Mouse (Mus musculus): ENCODE data around the gene Llph.

DNA sequence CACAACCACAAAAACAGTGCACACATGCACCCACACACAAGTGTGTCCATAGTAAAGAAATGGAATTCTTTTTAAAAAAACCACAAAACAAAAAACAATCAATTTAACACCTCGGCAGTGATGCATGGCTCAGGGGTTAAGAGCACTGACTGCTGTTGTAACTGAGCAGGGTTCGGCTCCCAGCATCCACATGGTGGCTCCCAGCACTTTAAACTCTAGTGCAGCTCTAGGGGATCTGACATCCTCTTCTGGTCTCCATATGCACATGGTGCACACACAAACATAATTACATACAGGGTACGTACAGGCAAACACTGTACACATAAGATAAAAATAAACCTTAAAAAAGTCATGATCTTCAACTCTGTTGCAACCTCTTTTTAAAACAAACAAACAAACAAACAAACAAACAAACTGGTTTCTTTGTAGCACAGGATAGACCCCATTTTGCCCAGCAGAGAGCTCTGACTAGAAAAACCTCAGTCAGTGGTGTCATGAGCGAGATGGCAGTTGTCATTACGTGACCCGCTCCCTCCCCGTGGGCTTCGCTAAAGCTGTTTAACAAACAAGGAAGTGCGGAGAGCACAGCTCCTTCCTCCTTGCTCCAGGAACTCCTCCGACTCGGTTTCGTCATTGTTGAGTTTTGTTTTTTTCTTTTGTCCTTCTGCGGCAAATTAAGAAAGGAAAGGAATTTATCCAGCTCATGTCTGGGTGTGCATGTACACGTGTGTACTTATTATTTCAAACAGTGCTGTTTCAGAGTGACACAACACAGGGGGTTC is 7.1 kb upstream of the Llph start:
- no peak for TF ChIP-seq MAFK (IDR thresholded peaks at IDR 0.05; ENCODE audit: insufficient read depth, low read depth, low read length)
- TF ChIP-seq ZNF384 (IDR thresholded peaks at IDR 0.05; ENCODE audit: low read depth, low read length): no peak
- TF ChIP-seq HCFC1 (IDR thresholded peaks at IDR 0.05; ENCODE audit: borderline replicate concordance, insufficient read depth, low read length): no peak

Measured in ES-E14 (cell line).